Mouse (Mus musculus): ENCODE measurements at regions not wholly inside any gene's neighbourhood (a gene's known extent, or its start where the extent isn't known, plus 50 kb on each side); places are given as distances from the start of the nearest gene placed in this dataset.

GRCm38 (mm10) chr9:23911851-23912250, 185.9 kb upstream of the Npsr1 start:
- no peak for DNase-seq

GRCm38 (mm10) chr9:23917345-23917744, 180.5 kb upstream of the Npsr1 start:
- no peak for DNase-seq

GRCm38 (mm10) chr9:23919191-23919904, 178.4 kb upstream of the Npsr1 start:
- no peak for DNase-seq

GRCm38 (mm10) chr9:23932185-23932584, 165.6 kb upstream of the Npsr1 start:
- no peak for DNase-seq

- no peak for DNase-seq
Observed at GRCm38 (mm10) chr9:23934282-23934681, 163.5 kb upstream of the Npsr1 start.

- peak; percentile 62 for DNase-seq
Observed at GRCm38 (mm10) chr9:23952543-23952942, 145.3 kb upstream of the Npsr1 start.

- DNase-seq, result no peak
Observed at GRCm38 (mm10) chr9:23956593-23956992, 141.2 kb upstream of the Npsr1 start.

GRCm38 (mm10) chr9:23969736-23970135, 128.1 kb upstream of the Npsr1 start:
- no peak for DNase-seq

GRCm38 (mm10) chr9:23973206-23973605, 124.6 kb upstream of the Npsr1 start:
- no peak for DNase-seq

- peak; percentile 59 for DNase-seq
Observed at GRCm38 (mm10) chr9:23977574-23977973, 120.2 kb upstream of the Npsr1 start.

- no peak for DNase-seq
Observed at GRCm38 (mm10) chr9:24006353-24006752, 91.4 kb upstream of the Npsr1 start.

- DNase-seq, result no peak
Observed at GRCm38 (mm10) chr9:24038274-24038673, 59.5 kb upstream of the Npsr1 start.

Measured in right cerebral cortex, adult 18-20 months (tissue).